Comparison of ENCODE assay signal across 11 mouse cellular contexts in the genomic region with DNA sequence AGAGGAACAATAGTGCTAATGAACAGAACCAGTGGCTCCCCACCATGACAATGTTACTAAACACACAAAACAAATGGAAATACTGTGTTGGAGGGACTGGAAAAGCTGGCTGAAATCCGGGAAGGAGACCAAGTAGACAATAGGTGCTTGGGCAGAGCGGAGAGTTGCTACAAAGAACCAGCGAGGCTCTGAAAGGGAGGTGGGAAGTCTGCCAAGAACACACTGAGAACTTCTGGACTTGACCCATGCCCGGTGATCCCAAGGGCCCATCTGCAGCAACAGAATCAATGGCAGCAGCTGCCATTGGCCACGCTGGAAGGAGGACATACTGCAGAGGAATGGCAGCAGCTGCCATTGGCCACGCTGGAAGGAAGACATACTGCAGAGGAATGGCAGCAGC. TPM values are rescaled to one million over a fixed set of nuclear protein-coding genes. Genes with fewer than 3 reads are reported as not detected.
DNase-seq lines count a peak whose midpoint lies in the region; ATAC-seq lines count a peak whose summit lies in the region.
"Had no signal": no experiment of that assay in that cellular context is flagged by ENCODE, and none has a peak within 500 bp of the region (broad histone marks: within the 10 kb centered on the region; RNA-seq: fewer than 3 reads in every experiment).

No protein-coding gene starts in this region.

- H3K4me3 ChIP-seq in heart, embryonic 10.5 days = no peak overlapping the region
- no peak overlapping the region for H3K4me3 ChIP-seq in midbrain, embryonic 11.5 days (ENCODE audit: low read depth, low read length)
- H3K4me3 ChIP-seq in midbrain, embryonic 15.5 days = no peak overlapping the region
- H3K4me3 ChIP-seq: limb, embryonic 13.5 days; megakaryocyte, embryonic 14.5 days had no signal

- DNase-seq in heart, adult 8-10 months (ENCODE audit: low spot score) = peak; percentile 19
- no peak for DNase-seq in heart, embryonic 10.5 days (ENCODE audit: low spot score)
- peak; percentile 10 for DNase-seq in midbrain, embryonic 11.5 days (ENCODE audit: low spot score, missing footprints)
- DNase-seq in fat pad, adult 2 months (ENCODE audit: extremely low read depth, low read depth, low spot score) = peak; percentile 58
- peak; percentile 24 to 34 for DNase-seq in right cerebral cortex, postnatal 36 days (ENCODE audit: low spot score in 2 of 2)
- DNase-seq in urinary bladder, postnatal 10 days (ENCODE audit: low spot score) = no peak
- DNase-seq: retina, postnatal 1 day; thymus, postnatal 25 days had no signal

- ATAC-seq in midbrain, embryonic 11.5 days (ENCODE audit: low FRiP score) = no peak
- no peak for ATAC-seq in midbrain, embryonic 15.5 days (replicated peaks)

- H3K36me3 ChIP-seq in heart, embryonic 10.5 days = no peaks in the 10 kb centered on the region
- no peaks in the 10 kb centered on the region for H3K36me3 ChIP-seq in midbrain, embryonic 11.5 days (ENCODE audit: control insufficient read depth, insufficient read depth, low read length)
- H3K36me3 ChIP-seq in midbrain, embryonic 15.5 days (replicated peaks) = no peaks in the 10 kb centered on the region
- H3K36me3 ChIP-seq: limb, embryonic 13.5 days had no signal

- no peaks in the 10 kb centered on the region for H3K9me3 ChIP-seq in heart, embryonic 10.5 days
- H3K9me3 ChIP-seq in midbrain, embryonic 11.5 days (ENCODE audit: control insufficient read depth, low read length) = no peaks in the 10 kb centered on the region
- no peaks in the 10 kb centered on the region for H3K9me3 ChIP-seq in midbrain, embryonic 15.5 days
- H3K9me3 ChIP-seq: limb, embryonic 13.5 days; megakaryocyte, embryonic 14.5 days had no signal

- H3K9ac ChIP-seq in midbrain, embryonic 11.5 days (ENCODE audit: low read length) = no peak overlapping the region
- H3K9ac ChIP-seq in midbrain, embryonic 15.5 days = no peak overlapping the region
- H3K9ac ChIP-seq: limb, embryonic 13.5 days had no signal

- H3K27ac ChIP-seq in heart, embryonic 10.5 days = no peak overlapping the region
- no peak overlapping the region for H3K27ac ChIP-seq in midbrain, embryonic 11.5 days (ENCODE audit: low read depth, low read length)
- H3K27ac ChIP-seq in midbrain, embryonic 15.5 days = no peak overlapping the region
- H3K27ac ChIP-seq: limb, embryonic 13.5 days had no signal

- H3K4me2 ChIP-seq in midbrain, embryonic 11.5 days = no peak overlapping the region
- no peak overlapping the region for H3K4me2 ChIP-seq in midbrain, embryonic 15.5 days
- H3K4me2 ChIP-seq: limb, embryonic 13.5 days had no signal

- H3K4me1 ChIP-seq in heart, embryonic 10.5 days = no peaks in the 10 kb centered on the region
- H3K4me1 ChIP-seq in midbrain, embryonic 11.5 days (ENCODE audit: control insufficient read depth, insufficient read depth, low read length) = no peaks in the 10 kb centered on the region
- H3K4me1 ChIP-seq in midbrain, embryonic 15.5 days = no peaks in the 10 kb centered on the region
- H3K4me1 ChIP-seq: limb, embryonic 13.5 days had no signal

- H3K27me3 ChIP-seq in heart, embryonic 10.5 days (ENCODE audit: insufficient read depth, poor library complexity, severe bottlenecking) = no peaks in the 10 kb centered on the region
- no peaks in the 10 kb centered on the region for H3K27me3 ChIP-seq in midbrain, embryonic 11.5 days (ENCODE audit: control insufficient read depth, insufficient read depth, low read length)
- no peaks in the 10 kb centered on the region for H3K27me3 ChIP-seq in midbrain, embryonic 15.5 days (replicated peaks)
- H3K27me3 ChIP-seq: limb, embryonic 13.5 days; megakaryocyte, embryonic 14.5 days had no signal

- 87% methylated on average over 6 of the region's 6 CpGs for WGBS in heart, embryonic 10.5 days
- 84% methylated on average over 5 of the region's 6 CpGs for WGBS in midbrain, embryonic 11.5 days
- WGBS in midbrain, embryonic 15.5 days = 48% methylated on average over 6 of the region's 6 CpGs

RNA-seq across cellular contexts. Expression of gene Dhx9, which starts 18.8 kb away (rescaled TPM):
- 10 to 100 TPM; 35.5 to 42.1 (median 38.2) TPM for total RNA-seq in heart, adult 8-10 months (2022)
- polyA plus RNA-seq in heart, embryonic 10.5 days (2016; fragmentation: Nextera tagmentation; extraction: Ambion mirVana) = 22.8 and 25.1 TPM in 2 replicates
- 27.0 and 35.6 TPM in 2 replicates for polyA plus RNA-seq in midbrain, embryonic 11.5 days (2014; fragmentation: Nextera tagmentation; extraction: Ambion mirVana)
- polyA plus RNA-seq in midbrain, embryonic 15.5 days (2015; fragmentation: Nextera tagmentation; extraction: Ambion mirVana) = 30.2 and 36.3 TPM in 2 replicates

RNA-seq across cellular contexts. Expression of gene Npl, which starts 43.6 kb away (rescaled TPM):
- total RNA-seq in heart, adult 8-10 months (2022) = 1 to 10 TPM; 1.3 to 1.8 (median 1.8) TPM
- 8.0 and 8.4 TPM in 2 replicates for polyA plus RNA-seq in heart, embryonic 10.5 days (2016; fragmentation: Nextera tagmentation; extraction: Ambion mirVana)
- 20.5 and 23.6 TPM in 2 replicates for polyA plus RNA-seq in midbrain, embryonic 11.5 days (2014; fragmentation: Nextera tagmentation; extraction: Ambion mirVana)
- polyA plus RNA-seq in midbrain, embryonic 15.5 days (2015; fragmentation: Nextera tagmentation; extraction: Ambion mirVana) = 11.5 and 12.4 TPM in 2 replicates

Comparison
In these comparisons a context has a peak if more than half of its experiments do, and no peak if none do; other contexts are left out.
1. DNase-seq: peak in heart, adult 8-10 months (single experiment), midbrain, embryonic 11.5 days (single experiment), fat pad, adult 2 months (single experiment) and right cerebral cortex, postnatal 36 days (2 of 2); none in heart, embryonic 10.5 days (single experiment) and urinary bladder, postnatal 10 days (single experiment).